Mouse (Mus musculus) gastrocnemius, postnatal 10 days (tissue): ENCODE data around the gene Adtrp. TPM values are rescaled to one million over a fixed set of nuclear protein-coding genes. Genes with fewer than 3 reads are reported as not detected.

Experiments used
- DNase-seq: peaks from one replicate; pipeline ENCODE4 v3.0.0; 2021; ENCODE audit warnings: mixed read lengths
- total RNA-seq, 2 experiments: library from RNA; stranded (reverse); gene quantifications; 2 replicates each; pipeline ENCODE4 v1.2.3; 2021

Gene Adtrp
- total RNA-seq, 2 experiments from 2014 or later = not detected

GRCm38 (mm10) chr13:41828296-41828754, 19.2 kb downstream of the Adtrp start:
- no peak for DNase-seq

GRCm38 (mm10) chr13:41827581-41827980, 19.9 kb downstream of the Adtrp start:
- DNase-seq = no peak

GRCm38 (mm10) chr13:41825379-41825966, 22.0 kb downstream of the Adtrp start:
- DNase-seq = no peak

- no peak for DNase-seq
These were observed 24.4 kb downstream of the Adtrp start for GRCm38 (mm10) chr13:41823077-41823476.

GRCm38 (mm10) chr13:41822617-41823016, 24.9 kb downstream of the Adtrp start:
- DNase-seq = no peak

- no peak for DNase-seq
These were observed 25.4 kb downstream of the Adtrp start for GRCm38 (mm10) chr13:41822091-41822490.

GRCm38 (mm10) chr13:41820947-41821346, 26.5 kb downstream of the Adtrp start:
- DNase-seq = no peak

- DNase-seq = no peak
These were observed 27.6 kb downstream of the Adtrp start for GRCm38 (mm10) chr13:41819918-41820317.

- no peak for DNase-seq
These were observed 28.0 kb downstream of the Adtrp start for GRCm38 (mm10) chr13:41819484-41819883.

GRCm38 (mm10) chr13:41817583-41817982, 29.9 kb downstream of the Adtrp start:
- DNase-seq = no peak

GRCm38 (mm10) chr13:41816643-41817042, 30.8 kb downstream of the Adtrp start:
- no peak for DNase-seq

GRCm38 (mm10) chr13:41810776-41811175, 36.7 kb downstream of the Adtrp start:
- no peak for DNase-seq

GRCm38 (mm10) chr13:41807815-41808214, 39.7 kb downstream of the Adtrp start:
- DNase-seq = no peak

GRCm38 (mm10) chr13:41807300-41807699, 40.2 kb downstream of the Adtrp start:
- no peak for DNase-seq

- DNase-seq = no peak
These were observed 42.2 kb downstream of the Adtrp start for GRCm38 (mm10) chr13:41805138-41805820.

GRCm38 (mm10) chr13:41803656-41804265, 43.7 kb downstream of the Adtrp start:
- DNase-seq = no peak

GRCm38 (mm10) chr13:41801177-41801636, 46.3 kb downstream of the Adtrp start:
- DNase-seq = no peak

- DNase-seq = no peak
These were observed 54.6 kb downstream of the Adtrp start for GRCm38 (mm10) chr13:41792849-41793248.

- no peak for DNase-seq
These were observed 59.5 kb downstream of the Adtrp start for GRCm38 (mm10) chr13:41787863-41788536.

- DNase-seq = no peak
These were observed 60.8 kb downstream of the Adtrp start for GRCm38 (mm10) chr13:41786640-41787039.

- no peak for DNase-seq
These were observed 62.4 kb downstream of the Adtrp start for GRCm38 (mm10) chr13:41784889-41785701.

GRCm38 (mm10) chr13:41780296-41780695, 67.2 kb downstream of the Adtrp start:
- DNase-seq = no peak
